Mouse (Mus musculus): ENCODE data around the gene Mcoln2.

DNA sequence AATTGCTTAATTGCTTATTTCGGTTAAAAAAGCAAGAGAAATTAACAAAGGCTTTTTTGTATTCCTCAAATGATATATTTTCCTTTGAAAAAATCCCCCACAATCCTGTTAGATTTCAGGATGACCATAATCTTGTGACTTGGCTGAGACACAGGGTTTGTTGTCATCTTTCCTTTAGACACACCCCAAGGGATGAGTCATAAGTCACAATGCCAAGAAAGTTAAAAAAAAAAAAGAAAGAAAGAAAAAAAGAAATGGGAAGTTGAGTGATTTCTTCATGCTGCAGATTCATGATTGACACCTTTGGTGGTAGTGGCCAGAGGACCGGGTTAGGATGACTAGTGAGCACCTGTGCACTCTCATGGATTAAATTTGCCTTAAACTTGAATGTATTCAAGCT is 39.3 kb upstream of the Mcoln2 start:
- TF ChIP-seq GATA1 (IDR thresholded peaks at IDR 0.05; ENCODE audit: borderline replicate concordance, low read length) (no peak), FLI1 (IDR thresholded peaks at IDR 0.05; ENCODE audit: low read length) (no peak)
